Mouse (Mus musculus): ENCODE measurements around the gene Ddhd1.

GRCm38 (mm10) chr14:45550010-45550647, 107.8 kb downstream of the Ddhd1 start:
- TF ChIP-seq CTCF (IDR thresholded peaks at IDR 0.05; ENCODE audit: insufficient read depth, low read length) (no peak), POLR2A (IDR thresholded peaks at IDR 0.05; ENCODE audit: borderline replicate concordance, extremely low read depth, low read depth, low read length) (no peak)
